Mouse (Mus musculus) CD4-positive helper T cell, adult 2 months (primary cell): ENCODE data around the gene Magohb.
"Not testable (repeated sequence)": the region's sequence is repeated elsewhere in the genome, so short reads cannot be mapped to it uniquely, and the experiment has no call there.

ENCODE experiments used
- DNase-seq: peaks from one replicate; pipeline ENCODE4 v3.0.0-alpha.2; 2012; ENCODE audit warnings: low read depth, missing footprints, low spot score

Magohb gene

GRCm38 (mm10) chr6:131292991-131293788 lies at the start of gene Magohb:
Magohb (minus strand) TSS chr6:131293244.
- peak; percentile 89 for DNase-seq

- DNase-seq: no peak
Observed at GRCm38 (mm10) chr6:131340082-131340481, 47.0 kb upstream of the Magohb start.

- DNase-seq: no peak
Observed at GRCm38 (mm10) chr6:131339309-131339708, 46.3 kb upstream of the Magohb start.

- DNase-seq: no peak
Observed at GRCm38 (mm10) chr6:131338787-131339186, 45.7 kb upstream of the Magohb start.

GRCm38 (mm10) chr6:131327076-131327475 lies 34.0 kb upstream of the Magohb start:
- no peak for DNase-seq

GRCm38 (mm10) chr6:131321854-131322639 lies 29.0 kb upstream of the Magohb start:
- no peak for DNase-seq

GRCm38 (mm10) chr6:131316155-131317101 lies 23.4 kb upstream of the Magohb start:
- DNase-seq: no peak

GRCm38 (mm10) chr6:131308031-131308430 lies 15.0 kb upstream of the Magohb start:
- DNase-seq: no peak

GRCm38 (mm10) chr6:131304776-131305175 lies 11.7 kb upstream of the Magohb start:
- no peak for DNase-seq

GRCm38 (mm10) chr6:131298531-131298930 lies 5.5 kb upstream of the Magohb start:
- DNase-seq: no peak

- DNase-seq: no peak
Observed at GRCm38 (mm10) chr6:131294435-131295112, 1.5 kb upstream of the Magohb start.

- peak; percentile 48 for DNase-seq
Observed at GRCm38 (mm10) chr6:131293916-131294315, 872 bp upstream of the Magohb start.

- DNase-seq: no peak
Observed at GRCm38 (mm10) chr6:131292276-131292990, 611 bp downstream of the Magohb start.

GRCm38 (mm10) chr6:131290430-131290829 lies 2.6 kb downstream of the Magohb start:
- peak; percentile 31 for DNase-seq

- not testable (repeated sequence) for DNase-seq
Observed at GRCm38 (mm10) chr6:131278160-131278559, 14.9 kb downstream of the Magohb start.

- DNase-seq: peak; percentile 33
Observed at GRCm38 (mm10) chr6:131276659-131277058, 16.4 kb downstream of the Magohb start.

GRCm38 (mm10) chr6:131272311-131272710 lies 20.7 kb downstream of the Magohb start:
- DNase-seq: no peak

- DNase-seq: no peak
Observed at GRCm38 (mm10) chr6:131270312-131270711, 22.7 kb downstream of the Magohb start.

- DNase-seq: no peak
Observed at GRCm38 (mm10) chr6:131269599-131269998, 23.4 kb downstream of the Magohb start.

- DNase-seq: no peak
Observed at GRCm38 (mm10) chr6:131264175-131264574, 28.9 kb downstream of the Magohb start.
